Mouse (Mus musculus) C2C12 (cell line): ENCODE results near the gene Cdr2l.

Source experiments
- CTCF ChIP-seq: IDR thresholded peaks from one replicate; pipeline ENCODE4 v1.5.1; 2011; ENCODE audit not compliant: control insufficient read depth, insufficient read depth, insufficient read length
- FOSL1 ChIP-seq: IDR thresholded peaks from one replicate; pipeline ENCODE4 v1.8.0; 2011; ENCODE audit warnings: mild to moderate bottlenecking, low read length; ENCODE audit not compliant: poor library complexity, insufficient read depth, severe bottlenecking
- MAX ChIP-seq: IDR thresholded peaks from one replicate; pipeline ENCODE4 v1.6.1; 2011; ENCODE audit warnings: mild to moderate bottlenecking, control low read depth
- MYOD1 ChIP-seq: IDR thresholded peaks from one replicate; pipeline ENCODE4 v1.6.1; 2011; ENCODE audit warnings: low read depth; ENCODE audit not compliant: control insufficient read depth, insufficient read length
- MYOG ChIP-seq: IDR thresholded peaks from one replicate; pipeline ENCODE4 v1.6.1; 2011; ENCODE audit not compliant: control insufficient read depth, insufficient read length; ENCODE audit errors: extremely low read depth
- USF1 ChIP-seq: IDR thresholded peaks from one replicate; pipeline ENCODE4 v1.6.1; 2011; ENCODE audit warnings: low read depth, mild to moderate bottlenecking, control low read depth, moderate library complexity

- TF ChIP-seq USF1 (no peak), CTCF (no peak), MAX (no peak), FOSL1 (no peak), MYOG (no peak), MYOD1 (no peak)
Observed at GRCm38 (mm10) chr11:115421972-115422371, 40.3 kb downstream of the Cdr2l start.
